ENCODE assay signal across 16 mouse cellular contexts in genomic region chr6:95511689-95512088, GRCm38 (mm10).
"Had no signal": no experiment of that assay in that cellular context is flagged by ENCODE, and none has a peak within 500 bp of the region (broad histone marks: within the 10 kb centered on the region; RNA-seq: fewer than 3 reads in every experiment).

No protein-coding gene starts in this region.

- H3K4me2 ChIP-seq: lung, embryonic 15.5 days; midbrain, embryonic 13.5 days; midbrain, embryonic 15.5 days; neural tube, embryonic 12.5 days; stomach, embryonic 15.5 days had no signal

- H3K9ac ChIP-seq: liver, embryonic 14.5 days; lung, embryonic 15.5 days; midbrain, embryonic 13.5 days; midbrain, embryonic 15.5 days; neural tube, embryonic 12.5 days; stomach, embryonic 15.5 days had no signal

- DNase-seq: lung, adult 2 months; lung, postnatal 14 days; lung, postnatal 36 days; right cerebral cortex, postnatal 14 days; thymus, adult 2 months; thymus, postnatal 25 days; thymus, postnatal 4 days had no signal

- H3K27ac ChIP-seq: liver, embryonic 14.5 days; lung, embryonic 15.5 days; macrophage; midbrain, embryonic 13.5 days; midbrain, embryonic 15.5 days; neural tube, embryonic 12.5 days; stomach, embryonic 15.5 days; stomach, postnatal 0 days had no signal

- H3K9me3 ChIP-seq: lung, embryonic 15.5 days; midbrain, embryonic 15.5 days; stomach, embryonic 15.5 days had no signal

- H3K4me3 ChIP-seq: lung, embryonic 15.5 days; midbrain, embryonic 13.5 days; midbrain, embryonic 15.5 days; neural tube, embryonic 12.5 days; stomach, embryonic 15.5 days had no signal

- H3K36me3 ChIP-seq: lung, embryonic 15.5 days; midbrain, embryonic 13.5 days; midbrain, embryonic 15.5 days; neural tube, embryonic 12.5 days; stomach, embryonic 15.5 days had no signal

- H3K4me1 ChIP-seq: lung, embryonic 15.5 days; midbrain, embryonic 15.5 days; neural tube, embryonic 12.5 days; stomach, embryonic 15.5 days had no signal

- ATAC-seq: lung, postnatal 0 days; midbrain, embryonic 13.5 days; midbrain, embryonic 15.5 days had no signal

- H3K27me3 ChIP-seq: lung, embryonic 15.5 days; midbrain, embryonic 13.5 days; midbrain, embryonic 15.5 days; neural tube, embryonic 12.5 days; stomach, embryonic 15.5 days had no signal
